Mouse (Mus musculus) hindbrain, embryonic 10.5 days (tissue): ENCODE data around the gene Cradd. TPM values are rescaled to one million over a fixed set of nuclear protein-coding genes. Genes with fewer than 3 reads are reported as not detected.
A peak's percentile ranks its signal among the peaks of the same experiment; 100 is the strongest.

ENCODE experiments used
- DNase-seq: peaks from one replicate; pipeline ENCODE4 v3.0.0-alpha.2; 2017; ENCODE audit warnings: low spot score
- H3K27ac ChIP-seq: fragments of 300-500 bp; sonication (generic); 2 replicates; pipeline ENCODE4 v1.5.1; 2016; ENCODE audit warnings: mild to moderate bottlenecking, moderate library complexity
- H3K27me3 ChIP-seq: fragments of 300-500 bp; sonication (generic); 2 replicates; pipeline ENCODE4 v1.6.1; 2016; ENCODE audit warnings: mild to moderate bottlenecking; ENCODE audit not compliant: poor library complexity, insufficient read depth, severe bottlenecking
- H3K36me3 ChIP-seq: fragments of 300-500 bp; sonication (generic); 2 replicates; pipeline ENCODE4 v1.6.1; 2016; ENCODE audit warnings: mild to moderate bottlenecking, moderate library complexity
- H3K4me1 ChIP-seq: fragments of 300-500 bp; sonication (generic); replicated peaks from 2 replicates; pipeline ENCODE4 v1.6.1; 2016; ENCODE audit warnings: mild to moderate bottlenecking
- H3K4me3 ChIP-seq: fragments of 300-500 bp; sonication (generic); 2 replicates; pipeline ENCODE4 v1.5.1; 2016; ENCODE audit warnings: mild to moderate bottlenecking, moderate library complexity
- H3K9me3 ChIP-seq: fragments of 300-500 bp; sonication (generic); 2 replicates; pipeline ENCODE4 v1.6.1; 2016; ENCODE audit warnings: mild to moderate bottlenecking, moderate library complexity
- WGBS: fragments of 180-500 bp; shearing (Covaris S2); methylation state at CpG from one replicate; pipeline ENCODE4 v1.1.7; 2016; 5-methylcytosine and 5-hydroxymethylcytosine counted together
- polyA plus RNA-seq: library from polyadenylated mRNA; unstranded; fragments of >200 nt; fragmentation: Nextera tagmentation; extraction: Ambion mirVana; gene quantifications from 2 replicates; pipeline ENCODE4 v1.2.1, GENCODE M21; 2016

The Cradd gene
- polyA plus RNA-seq, 1 experiment from 2014 or later, result 13.3 TPM

DNA sequence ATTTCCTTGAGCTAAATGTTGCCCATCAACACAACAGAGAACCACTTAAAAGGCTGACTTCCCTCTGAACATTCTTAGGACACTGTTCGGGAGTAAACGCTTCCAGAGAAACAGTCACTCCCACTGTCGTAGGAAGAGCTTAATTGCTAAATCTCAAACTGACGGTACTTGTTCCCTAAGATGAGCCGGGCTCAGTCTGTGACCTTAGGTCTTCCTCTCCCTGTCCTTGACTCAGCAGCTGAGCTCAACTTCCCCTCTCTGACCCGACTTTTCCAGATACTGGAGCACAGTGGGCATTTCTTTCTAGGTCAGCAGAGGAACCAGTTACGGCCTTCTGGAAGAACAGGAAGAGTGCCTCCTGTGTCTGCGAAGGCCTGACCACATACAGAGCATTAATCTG is 87.7 kb downstream of the Cradd start:
- H3K4me1 ChIP-seq, result peaks cover 34% of the 10 kb centered on the region
- no peaks in the 10 kb centered on the region for H3K27me3 ChIP-seq
- 41% methylated on average over 8 of the region's 8 CpGs for WGBS

DNA sequence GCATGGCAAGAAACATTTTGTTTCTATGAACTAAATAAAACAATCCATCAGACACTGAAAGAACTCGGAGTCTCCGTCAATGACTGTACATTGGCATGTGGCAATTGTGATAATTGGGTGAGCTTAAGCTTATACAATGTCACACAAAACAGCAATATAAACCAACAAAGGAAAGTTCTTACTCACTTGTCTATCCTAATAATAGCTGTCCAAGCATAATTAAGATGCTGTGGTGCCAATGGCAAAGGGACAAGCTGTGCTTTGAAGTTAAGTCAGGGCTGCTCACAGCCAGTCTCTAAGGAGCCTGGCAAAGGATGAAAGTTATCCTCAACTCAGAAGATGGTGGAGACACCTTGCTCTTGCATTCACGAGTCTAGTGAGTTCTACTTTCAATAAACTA is 89.3 kb downstream of the Cradd start:
- no peak overlapping the region for H3K4me3 ChIP-seq
- no peaks in the 10 kb centered on the region for H3K36me3 ChIP-seq
- 75% methylated on average over 3 of the region's 3 CpGs for WGBS
- H3K9me3 ChIP-seq, result no peaks in the 10 kb centered on the region
- H3K4me1 ChIP-seq, result peaks cover 30% of the 10 kb centered on the region
- DNase-seq, result no peak
- no peak overlapping the region for H3K27ac ChIP-seq
- H3K27me3 ChIP-seq, result no peaks in the 10 kb centered on the region

More for the DNA sequence above, 87.7 kb downstream of the Cradd start:
- H3K27ac ChIP-seq, result 0 out of 2 replicates have a peak overlapping the region, but pooled peaks have one; percentile 1
- H3K9me3 ChIP-seq, result no peaks in the 10 kb centered on the region
- DNase-seq, result no peak
- H3K36me3 ChIP-seq, result no peaks in the 10 kb centered on the region
- H3K4me3 ChIP-seq, result no peak overlapping the region

- WGBS, result 93% methylated on average over 10 of the region's 10 CpGs
- DNase-seq, result no peak
- Histone ChIP-seq H3K4me1 (peaks cover 23% of the 10 kb centered on the region), H3K36me3 (no peaks in the 10 kb centered on the region), H3K9me3 (no peaks in the 10 kb centered on the region), H3K27me3 (no peaks in the 10 kb centered on the region), H3K27ac (no peak overlapping the region), H3K4me3 (no peak overlapping the region)
These were observed 90.9 kb downstream of the Cradd start for GRCm38 (mm10) chr10:95233044-95233443.

- Histone ChIP-seq H3K36me3 (no peaks in the 10 kb centered on the region), H3K4me1 (peaks cover 26% of the 10 kb centered on the region), H3K27me3 (no peaks in the 10 kb centered on the region), H3K4me3 (no peak overlapping the region), H3K9me3 (no peaks in the 10 kb centered on the region), H3K27ac (no peak overlapping the region)
- 81% methylated on average over 3 of the region's 3 CpGs for WGBS
- DNase-seq, result no peak
These were observed 91.4 kb downstream of the Cradd start for GRCm38 (mm10) chr10:95232554-95232953.

DNA sequence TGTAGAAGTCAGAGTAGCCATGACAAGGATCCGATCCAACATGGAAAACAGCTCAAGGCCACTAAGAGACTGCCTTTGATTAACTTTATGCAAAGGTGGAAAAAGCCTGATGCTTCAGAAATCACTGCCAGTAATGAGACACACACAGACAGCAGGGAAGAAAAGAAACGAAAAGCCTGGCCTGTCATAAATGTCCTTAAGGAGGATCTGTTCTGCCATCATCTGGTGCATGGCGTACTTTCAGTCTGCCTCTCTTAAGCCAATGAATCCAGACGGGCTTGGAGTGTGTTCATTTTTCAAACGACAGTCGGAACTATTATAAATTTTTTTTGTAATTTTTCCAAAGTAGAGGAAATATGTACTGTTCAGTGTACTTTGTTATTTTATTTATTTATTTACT is 95.7 kb downstream of the Cradd start:
- no peak for DNase-seq
- H3K4me1 ChIP-seq, result peaks cover 9% of the 10 kb centered on the region
- no peak overlapping the region for H3K27ac ChIP-seq
- 77% methylated on average over 6 of the region's 6 CpGs for WGBS
- H3K36me3 ChIP-seq, result no peaks in the 10 kb centered on the region
- no peaks in the 10 kb centered on the region for H3K9me3 ChIP-seq
- no peak overlapping the region for H3K4me3 ChIP-seq
- no peaks in the 10 kb centered on the region for H3K27me3 ChIP-seq

DNA sequence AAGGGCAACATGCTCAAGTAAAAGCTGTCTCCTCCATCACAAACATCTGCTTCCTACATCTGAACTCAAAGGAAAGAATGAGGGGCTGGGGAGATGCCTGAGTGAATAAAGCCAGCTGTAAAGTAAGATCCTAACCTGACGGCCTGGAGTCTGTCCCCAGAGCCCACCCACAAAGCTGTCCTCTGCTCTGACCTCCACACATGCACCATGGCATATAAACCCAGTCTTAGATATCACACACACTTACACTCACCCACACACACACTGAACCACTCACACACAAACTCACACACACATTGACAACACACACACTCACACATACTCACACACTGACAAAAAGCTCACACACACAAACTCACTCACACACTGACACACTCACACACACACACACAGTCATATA is 96.3 kb downstream of the Cradd start:
- peaks cover 10% of the 10 kb centered on the region for H3K4me1 ChIP-seq
- H3K27me3 ChIP-seq, result no peaks in the 10 kb centered on the region
- DNase-seq, result no peak
- no peaks in the 10 kb centered on the region for H3K36me3 ChIP-seq
- no peaks in the 10 kb centered on the region for H3K9me3 ChIP-seq
- no peak overlapping the region for H3K4me3 ChIP-seq
- WGBS, result 18% methylated on average over 1 of the region's 1 CpGs
- H3K27ac ChIP-seq, result no peak overlapping the region

DNA sequence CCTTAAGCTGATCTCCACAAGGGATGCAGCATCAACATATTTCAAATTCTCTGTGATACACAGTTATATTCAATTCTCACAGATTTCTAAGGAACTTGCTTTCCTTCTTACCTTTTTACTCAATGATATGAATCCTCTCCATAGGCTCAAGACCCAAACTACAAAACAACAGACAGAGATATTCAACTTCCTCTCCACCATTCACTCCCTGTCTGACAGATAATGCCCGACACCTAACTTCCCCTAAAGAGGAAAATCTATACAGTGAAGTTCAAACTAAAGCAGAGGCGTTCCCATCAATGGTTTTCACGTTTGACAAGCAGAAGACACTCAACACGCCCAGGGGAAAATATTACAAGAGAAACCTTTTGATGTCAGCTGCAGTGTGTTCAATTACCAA is 97.2 kb downstream of the Cradd start:
- no peak for DNase-seq
- peaks cover 10% of the 10 kb centered on the region for H3K4me1 ChIP-seq
- H3K27ac ChIP-seq, result no peak overlapping the region
- no peaks in the 10 kb centered on the region for H3K9me3 ChIP-seq
- 74% methylated on average over 4 of the region's 4 CpGs for WGBS
- H3K27me3 ChIP-seq, result no peaks in the 10 kb centered on the region
- no peak overlapping the region for H3K4me3 ChIP-seq
- H3K36me3 ChIP-seq, result no peaks in the 10 kb centered on the region

- WGBS, result 77% methylated on average over 4 of the region's 4 CpGs
- Histone ChIP-seq H3K36me3 (no peaks in the 10 kb centered on the region), H3K27me3 (no peaks in the 10 kb centered on the region), H3K27ac (no peak overlapping the region), H3K4me1 (peaks cover 13% of the 10 kb centered on the region), H3K4me3 (no peak overlapping the region), H3K9me3 (no peaks in the 10 kb centered on the region)
- DNase-seq, result no peak
These were observed 98.9 kb downstream of the Cradd start for GRCm38 (mm10) chr10:95225006-95225405.

GRCm38 (mm10) chr10:95223211-95223610 is 100.7 kb downstream of the Cradd start:
- peaks cover 13% of the 10 kb centered on the region for H3K4me1 ChIP-seq
- no peaks in the 10 kb centered on the region for H3K36me3 ChIP-seq
- H3K27ac ChIP-seq, result no peak overlapping the region
- no peaks in the 10 kb centered on the region for H3K27me3 ChIP-seq
- no peaks in the 10 kb centered on the region for H3K9me3 ChIP-seq
- WGBS, result 84% methylated on average over 16 of the region's 16 CpGs
- no peak overlapping the region for H3K4me3 ChIP-seq
- DNase-seq, result no peak

- WGBS, result 88% methylated on average over 9 of the region's 9 CpGs
- H3K4me3 ChIP-seq, result no peak overlapping the region
- DNase-seq, result no peak
- H3K9me3 ChIP-seq, result no peaks in the 10 kb centered on the region
- no peak overlapping the region for H3K27ac ChIP-seq
- no peaks in the 10 kb centered on the region for H3K27me3 ChIP-seq
- H3K4me1 ChIP-seq, result peaks cover 5% of the 10 kb centered on the region
- no peaks in the 10 kb centered on the region for H3K36me3 ChIP-seq
These were observed 102.0 kb downstream of the Cradd start for GRCm38 (mm10) chr10:95221914-95222313.

- Histone ChIP-seq H3K27ac (no peak overlapping the region), H3K9me3 (no peaks in the 10 kb centered on the region), H3K4me1 (peaks cover 5% of the 10 kb centered on the region), H3K4me3 (no peak overlapping the region), H3K36me3 (no peaks in the 10 kb centered on the region), H3K27me3 (no peaks in the 10 kb centered on the region)
- DNase-seq, result no peak
- WGBS, result 76% methylated on average over 3 of the region's 3 CpGs
These were observed 103.4 kb downstream of the Cradd start for GRCm38 (mm10) chr10:95220536-95220935.

- no peaks in the 10 kb centered on the region for H3K9me3 ChIP-seq
- DNase-seq, result no peak
- no peak overlapping the region for H3K27ac ChIP-seq
- H3K36me3 ChIP-seq, result no peaks in the 10 kb centered on the region
- H3K27me3 ChIP-seq, result no peaks in the 10 kb centered on the region
- WGBS, result 87% methylated on average over 9 of the region's 9 CpGs
- peaks cover 5% of the 10 kb centered on the region for H3K4me1 ChIP-seq
- H3K4me3 ChIP-seq, result no peak overlapping the region
These were observed 105.3 kb downstream of the Cradd start for GRCm38 (mm10) chr10:95218683-95219060.

DNA sequence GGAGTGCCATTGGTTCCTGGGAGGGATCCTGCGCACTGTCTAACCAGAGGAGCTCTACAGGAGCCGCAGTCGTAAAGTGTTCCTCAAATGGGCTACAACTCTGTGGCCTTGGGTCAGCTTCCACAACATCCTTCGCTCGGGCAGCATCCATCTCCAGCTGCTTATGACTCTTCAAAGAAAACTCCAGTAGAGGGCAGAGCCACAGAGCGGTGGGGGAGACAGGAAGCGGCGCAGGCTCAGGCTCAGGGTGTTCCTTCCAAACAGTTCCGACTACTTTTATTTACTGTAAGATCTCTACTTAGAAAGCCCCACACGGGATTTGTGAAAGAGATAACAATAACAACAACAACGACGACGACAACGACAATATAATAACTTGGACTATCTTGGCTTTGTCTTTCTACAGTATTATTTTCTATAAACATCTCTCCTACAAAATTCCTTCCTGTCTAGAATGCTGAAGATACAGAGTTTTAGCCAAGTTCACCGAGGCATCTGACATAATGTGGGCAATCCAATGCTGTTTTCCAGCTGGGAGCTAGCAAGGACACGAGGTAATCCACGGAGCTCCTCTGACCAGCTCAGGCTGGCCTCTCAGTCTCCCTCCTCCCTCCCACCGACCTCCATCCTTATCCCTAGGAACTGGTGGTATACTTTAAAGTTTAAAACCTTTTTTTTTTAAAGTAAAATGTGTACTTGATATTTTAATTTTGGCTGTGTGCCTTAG is 105.8 kb downstream of the Cradd start:
- DNase-seq, result no peak
- Histone ChIP-seq H3K4me3 (no peak overlapping the region), H3K4me1 (peaks cover 3% of the 10 kb centered on the region), H3K27ac (no peak overlapping the region), H3K9me3 (no peaks in the 10 kb centered on the region), H3K27me3 (no peaks in the 10 kb centered on the region), H3K36me3 (no peaks in the 10 kb centered on the region)
- WGBS, result 64% methylated on average over 18 of the region's 18 CpGs

DNA sequence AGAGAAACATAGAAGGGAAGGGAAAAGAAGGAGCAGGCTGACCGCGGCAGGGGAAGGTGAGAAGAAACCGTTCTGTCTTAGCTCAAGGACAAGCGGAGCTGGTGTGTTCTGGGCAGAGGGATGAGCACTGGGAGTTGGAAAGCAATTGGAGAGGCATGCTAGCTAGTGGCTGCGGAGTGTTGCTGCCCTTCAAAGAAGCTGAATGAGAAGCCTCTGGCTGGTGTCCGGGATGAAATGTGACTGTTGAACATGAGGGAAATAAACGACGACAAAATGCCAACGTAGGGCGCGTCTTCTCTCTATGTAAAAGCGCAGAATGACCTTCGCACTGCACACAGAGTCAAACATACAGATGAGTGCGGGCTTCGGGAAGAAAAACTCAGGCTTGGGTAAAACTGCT is 108.6 kb downstream of the Cradd start:
- no peaks in the 10 kb centered on the region for H3K9me3 ChIP-seq
- DNase-seq, result no peak
- no peaks in the 10 kb centered on the region for H3K36me3 ChIP-seq
- no peak overlapping the region for H3K4me3 ChIP-seq
- no peaks in the 10 kb centered on the region for H3K27me3 ChIP-seq
- WGBS, result 91% methylated on average over 15 of the region's 15 CpGs
- H3K4me1 ChIP-seq, result no peaks in the 10 kb centered on the region; the same call in 1 of the 2 replicates
- H3K27ac ChIP-seq, result no peak overlapping the region
